Mouse (Mus musculus): ENCODE measurements around the gene Susd1. TPM values are rescaled to one million over a fixed set of nuclear protein-coding genes. Genes with fewer than 3 reads are reported as not detected.

Gene Susd1
- 1.3 and 1.9 TPM in 2 replicates for polyA plus RNA-seq (2021; fragmentation: Nextera tagmentation)
- long read RNA-seq, experiment 1, partial matches to known transcripts = 0 of 1 reads
- long read RNA-seq, experiment 1, other reads (novel, unspliced or antisense) = 1 of 1 reads
- long read RNA-seq, experiment 2, partial matches to known transcripts = 1 of 6 reads
- long read RNA-seq, experiment 2, other reads (novel, unspliced or antisense) = 4 of 6 reads

DNA sequence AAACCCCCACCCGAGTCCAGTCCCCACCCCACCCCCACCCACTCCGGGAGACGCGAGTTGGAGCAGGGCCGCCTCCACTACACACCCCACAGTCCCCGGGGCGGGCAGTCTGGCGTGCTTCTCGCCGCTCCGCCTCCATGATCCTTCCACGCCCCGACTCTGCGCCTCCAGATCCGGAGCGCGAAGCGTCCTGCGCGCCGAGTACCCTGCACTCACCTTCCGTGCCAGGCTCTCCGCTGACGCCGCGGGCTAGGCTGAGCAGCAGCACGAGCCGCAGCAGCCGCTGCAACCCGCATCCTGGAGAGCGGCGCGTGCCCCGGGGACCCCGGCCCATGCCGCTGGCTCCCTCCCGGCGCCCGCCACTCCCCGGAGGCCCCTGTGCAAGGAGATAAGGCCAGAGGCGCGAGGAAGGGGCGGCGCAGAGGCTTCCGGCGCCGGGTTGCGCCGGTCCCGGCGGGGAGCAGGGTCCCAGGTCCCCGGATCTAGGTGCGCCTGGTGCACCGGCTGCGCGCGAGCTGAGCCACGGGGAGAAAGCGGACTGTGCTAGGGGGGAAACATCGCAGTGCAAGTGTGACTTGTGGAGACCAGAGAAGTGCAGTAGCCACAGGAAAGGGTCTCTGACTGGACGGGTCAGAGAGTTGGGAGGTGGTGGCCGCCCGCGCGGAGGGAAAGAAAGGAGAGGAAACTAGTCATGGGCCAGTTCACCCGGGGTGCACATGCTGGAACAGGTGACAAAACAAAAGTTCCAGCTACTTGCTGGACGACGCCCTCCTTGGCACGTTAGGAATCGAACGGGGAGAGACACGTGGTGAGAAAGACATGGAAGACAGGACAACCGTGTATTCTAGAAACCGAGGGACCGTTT is at the start of gene Susd1:
Susd1 (minus strand) TSS at position 644 of the 865 bp plus-strand sequence.

Other genes starting within 250 kb of the Susd1 start
- gene Ugcg, start 249.4 kb downstream of the Susd1 start, polyA plus RNA-seq (2021; fragmentation: Nextera tagmentation) = 4.7 and 5.3 TPM in 2 replicates
- 5.1 and 6.7 TPM in 2 replicates for gene Ptbp3, start 110.7 kb upstream of the Susd1 start, polyA plus RNA-seq (2021; fragmentation: Nextera tagmentation)
- 36.7 and 39.7 TPM in 2 replicates for gene Hsdl2, start 142.9 kb upstream of the Susd1 start, polyA plus RNA-seq (2021; fragmentation: Nextera tagmentation)
- 3.8 and 4.0 TPM in 2 replicates for gene E130308A19Rik, start 187.6 kb upstream of the Susd1 start, polyA plus RNA-seq (2021; fragmentation: Nextera tagmentation)

All from layer of hippocampus, adult 6 months (tissue).